ENCODE assay signal across 28 mouse cellular contexts in genomic region chr13:21397486-21397885, GRCm38 (mm10). TPM values are rescaled to one million over a fixed set of nuclear protein-coding genes. Genes with fewer than 3 reads are reported as not detected.
DNase-seq lines count a peak whose midpoint lies in the region; ATAC-seq and TF ChIP-seq lines count a peak whose summit lies in the region.
"Had no signal": no experiment of that assay in that cellular context is flagged by ENCODE, and none has a peak within 500 bp of the region (broad histone marks: within the 10 kb centered on the region; RNA-seq: fewer than 3 reads in every experiment).

No protein-coding gene starts in this region.

- no peaks in the 10 kb centered on the region for H3K9me3 ChIP-seq in CH12.LX (replicated peaks; ENCODE audit: low read length)
- H3K9me3 ChIP-seq in midbrain, embryonic 14.5 days (ENCODE audit: control insufficient read depth, low read length), result no peaks in the 10 kb centered on the region
- H3K9me3 ChIP-seq in kidney, embryonic 15.5 days (replicated peaks), result no peaks in the 10 kb centered on the region
- H3K9me3 ChIP-seq: G1E had no signal

- H3K4me3 ChIP-seq in CH12.LX (replicated peaks in 1 of 3; ENCODE audit: low read depth in 2 of 3, low read length in 2 of 3, poor library complexity in 1 of 3), result no peak overlapping the region
- H3K4me3 ChIP-seq in midbrain, embryonic 14.5 days (replicated peaks; ENCODE audit: low read depth, low read length), result no peak overlapping the region
- H3K4me3 ChIP-seq in kidney, embryonic 15.5 days (replicated peaks), result no peak overlapping the region

- no peak overlapping the region for H3K9ac ChIP-seq in CH12.LX (ENCODE audit: insufficient read depth, low read depth)
- no peak overlapping the region for H3K9ac ChIP-seq in midbrain, embryonic 14.5 days (replicated peaks; ENCODE audit: low read length)
- H3K9ac ChIP-seq in kidney, embryonic 15.5 days, result no peak overlapping the region

- TF ChIP-seq EP300 in CH12.LX (IDR thresholded peaks at IDR 0.05; ENCODE audit: low read length), result 0 out of 2 replicates have a peak, but pooled peaks have one; percentile 24

- in situ Hi-C loops in CH12.LX (cut with MboI; ENCODE audit: low pct_ligation_motif_present, low pct_unique_long_range_greater_than_20kb, low sequenced_read_pairs), result loop anchor here (25.0 kb wide), 1 partner anchor 315 kb away; the partner anchor contains the start of genes Hist1h2ai, Hist1h2bl, Hist1h2bm and Hist1h3h

- no peak for TF ChIP-seq RAD21 in CH12.LX (IDR thresholded peaks at IDR 0.05; ENCODE audit: low read depth, low read length)

- dilution Hi-C loops in CH12.LX (cut with MboI; ENCODE audit: extremely low pct_ligation_motif_present, extremely low pct_unique_long_range_greater_than_20kb, low sequenced_read_pairs), result no loop called here

- ATAC-seq in midbrain, embryonic 14.5 days (ENCODE audit: low FRiP score, low TSS enrichment), result no peak
- no peak for ATAC-seq in kidney, embryonic 15.5 days (replicated peaks; ENCODE audit: low FRiP score)
- ATAC-seq: activated CD4-positive, CD25-positive, alpha-beta regulatory T cell, adult 4 months; CD4-positive, CD25-positive, alpha-beta regulatory T cell, adult 4 months; Patski had no signal

- TF ChIP-seq CTCF in CH12.LX (conservative IDR thresholded peaks at IDR 0.05 in 1 of 2, IDR thresholded peaks at IDR 0.05 in 1 of 2; ENCODE audit: low read depth in 2 of 2, low read length in 2 of 2), result no peak

- H3K79me2 ChIP-seq in CH12.LX (replicated peaks; ENCODE audit: control insufficient read depth, extremely low read depth, insufficient read depth, poor library complexity, severe bottlenecking), result peaks cover 18% of the 10 kb centered on the region

- no peak overlapping the region for H3K4me2 ChIP-seq in CH12.LX (ENCODE audit: insufficient read depth, low read depth, poor library complexity, severe bottlenecking)
- H3K4me2 ChIP-seq in midbrain, embryonic 14.5 days (ENCODE audit: low read length), result no peak overlapping the region
- no peak overlapping the region for H3K4me2 ChIP-seq in kidney, embryonic 15.5 days

- intact Hi-C loops in heart, postnatal 25 days (cut with DNase I), result no loop called here

- WGBS in midbrain, embryonic 14.5 days, result 97% methylated on average over 2 of the region's 2 CpGs
- WGBS in kidney, embryonic 15.5 days, result 88% methylated on average over 2 of the region's 2 CpGs

- H3K27ac ChIP-seq in CH12.LX (ENCODE audit: insufficient read depth, low read depth), result no peak overlapping the region
- H3K27ac ChIP-seq in midbrain, embryonic 14.5 days (replicated peaks; ENCODE audit: low read depth, low read length), result no peak overlapping the region
- H3K27ac ChIP-seq in kidney, embryonic 15.5 days, result no peak overlapping the region

- TF ChIP-seq POLR2A in CH12.LX (IDR thresholded peaks at IDR 0.05; ENCODE audit: low read depth, low read length), result no peak

- H3K4me1 ChIP-seq in CH12.LX (ENCODE audit: control insufficient read depth in 1 of 2, insufficient read depth in 2 of 2), result peaks cover 0 to 39% of the 10 kb centered on the region in 2 experiments; a peak in 2 of 4 replicates
- peaks cover 14% of the 10 kb centered on the region for H3K4me1 ChIP-seq in midbrain, embryonic 14.5 days (ENCODE audit: control insufficient read depth, insufficient read depth, low read length)
- peaks cover 10% of the 10 kb centered on the region for H3K4me1 ChIP-seq in kidney, embryonic 15.5 days

- DNase-seq in heart, adult 11 months, result peak; percentile 57
- no peak for DNase-seq in heart, postnatal 25 days (ENCODE audit: low spot score)
- DNase-seq in A20 (ENCODE audit: low read depth, low spot score) (peak; percentile 52), CH12.LX (ENCODE audit: extremely low read depth) (no peak)
- no peak for DNase-seq in midbrain, embryonic 14.5 days
- DNase-seq: adrenal gland, adult 2 months; adrenal gland, adult 8-10 months; adrenal gland, postnatal 10 days; adrenal gland, postnatal 14 days; adrenal gland, postnatal 25 days; adrenal gland, postnatal 36 days; B cell, adult 2 months; cerebellum, adult 11 months; cerebellum, adult 11-12 months; cerebellum, adult 18-20 months; cerebellum, adult 2 months; cerebellum, adult 8-10 months had no signal

- peaks cover 47 to 75% of the 10 kb centered on the region in 2 experiments for H3K36me3 ChIP-seq in CH12.LX (replicated peaks in 1 of 2; ENCODE audit: control insufficient read depth in 1 of 2, insufficient read depth in 1 of 2, low read length in 1 of 2)
- H3K36me3 ChIP-seq in midbrain, embryonic 14.5 days (ENCODE audit: control insufficient read depth, insufficient read depth, low read length), result peaks cover 49% of the 10 kb centered on the region
- peaks cover 66% of the 10 kb centered on the region for H3K36me3 ChIP-seq in kidney, embryonic 15.5 days

- no peaks in the 10 kb centered on the region for H3K27me3 ChIP-seq in CH12.LX (replicated peaks)
- no peaks in the 10 kb centered on the region for H3K27me3 ChIP-seq in midbrain, embryonic 14.5 days (ENCODE audit: control insufficient read depth, insufficient read depth, low read length)
- no peaks in the 10 kb centered on the region for H3K27me3 ChIP-seq in kidney, embryonic 15.5 days
- H3K27me3 ChIP-seq: Patski had no signal

TF ChIP-seq in CH12.LX, 34 proteins besides CTCF, POLR2A, EP300 and RAD21:
- TF ChIP-seq USF1 (IDR thresholded peaks at IDR 0.05; ENCODE audit: low read depth, low read length) (no peak), MXI1 (IDR thresholded peaks at IDR 0.05; ENCODE audit: low read depth, low read length) (no peak), NRF1 (IDR thresholded peaks at IDR 0.05; ENCODE audit: low read depth, low read length) (no peak), ZC3H11A (IDR thresholded peaks at IDR 0.05; ENCODE audit: low read depth, low read length) (no peak), UBTF (IDR thresholded peaks at IDR 0.05; ENCODE audit: low read depth, low read length) (no peak), MEF2A (IDR thresholded peaks at IDR 0.05; ENCODE audit: borderline replicate concordance, low read depth, low read length) (no peak), POLR2AphosphoS2 (IDR thresholded peaks at IDR 0.05; ENCODE audit: low read depth, low read length) (no peak), JUND (conservative IDR thresholded peaks at IDR 0.05; ENCODE audit: low read depth, low read length) (no peak), JUN (IDR thresholded peaks at IDR 0.05; ENCODE audit: insufficient read depth, low read depth, low read length) (no peak), ZNF384 (IDR thresholded peaks at IDR 0.05; ENCODE audit: low read depth, low read length) (no peak), SIN3A (IDR thresholded peaks at IDR 0.05; ENCODE audit: low read length) (no peak)

RNA-seq across cellular contexts. Expression of gene Zkscan3, which starts 5.1 kb away (rescaled TPM):
- total RNA-seq in heart, postnatal 25 days (2021), result 10 to 100 TPM; 28.3 to 30.6 TPM
- total RNA-seq in CH12.LX (2012; rRNA removed) (20.0 and 20.9 TPM in 2 replicates), CH12.LX (2014; rRNA removed) (32.7 and 36.2 TPM in 2 replicates)
- 18.1 and 19.1 TPM in 2 replicates for polyA plus RNA-seq in CH12.LX (2012; ENCODE audit: insufficient read length, low read depth)
- 61.8 and 69.9 TPM in 2 replicates for polyA plus RNA-seq in midbrain, embryonic 14.5 days (2014; fragmentation: Nextera tagmentation; extraction: Ambion mirVana)
- polyA plus RNA-seq in kidney, embryonic 15.5 days (2015; fragmentation: Nextera tagmentation; extraction: Ambion mirVana), result 82.5 and 84.2 TPM in 2 replicates

RNA-seq across cellular contexts. Expression of gene Zscan12, which starts 34.9 kb away (rescaled TPM):
- total RNA-seq in heart, postnatal 25 days (2021), result 1 to 10 TPM; 5.0 to 5.4 TPM
- total RNA-seq in CH12.LX (2012; rRNA removed) (9.9 and 10.2 TPM in 2 replicates), CH12.LX (2014; rRNA removed) (14.7 and 15.1 TPM in 2 replicates)
- polyA plus RNA-seq in CH12.LX (2012; ENCODE audit: insufficient read length, low read depth), result 10.6 and 10.7 TPM in 2 replicates
- 11.8 and 15.9 TPM in 2 replicates for polyA plus RNA-seq in midbrain, embryonic 14.5 days (2014; fragmentation: Nextera tagmentation; extraction: Ambion mirVana)
- polyA plus RNA-seq in kidney, embryonic 15.5 days (2015; fragmentation: Nextera tagmentation; extraction: Ambion mirVana), result 12.4 and 12.7 TPM in 2 replicates

RNA-seq across cellular contexts. Expression of gene Pgbd1, which starts 43.4 kb away (rescaled TPM):
- total RNA-seq in heart, postnatal 25 days (2021), result under 1 TPM; 0.39 to 0.44 TPM
- total RNA-seq in CH12.LX (2012; rRNA removed), result 3.1 and 4.0 TPM in 2 replicates
- 7.0 and 7.4 TPM in 2 replicates for total RNA-seq in CH12.LX (2014; rRNA removed)
- 3.0 and 3.9 TPM in 2 replicates for polyA plus RNA-seq in CH12.LX (2012; ENCODE audit: insufficient read length, low read depth)
- 3.9 and 5.2 TPM in 2 replicates for polyA plus RNA-seq in midbrain, embryonic 14.5 days (2014; fragmentation: Nextera tagmentation; extraction: Ambion mirVana)
- polyA plus RNA-seq in kidney, embryonic 15.5 days (2015; fragmentation: Nextera tagmentation; extraction: Ambion mirVana), result 3.6 and 3.9 TPM in 2 replicates

RNA-seq across cellular contexts. Expression of gene Olfr1367, which starts 50.8 kb away (rescaled TPM):
- not detected for total RNA-seq in heart, postnatal 25 days (2021)
- total RNA-seq in CH12.LX (2012; rRNA removed) (not detected in 2 replicates), CH12.LX (2014; rRNA removed) (not detected in 2 replicates)
- polyA plus RNA-seq in CH12.LX (2012; ENCODE audit: insufficient read length, low read depth), result not detected in 2 replicates
- polyA plus RNA-seq in midbrain, embryonic 14.5 days (2014; fragmentation: Nextera tagmentation; extraction: Ambion mirVana), result not detected in 2 replicates
- not detected in 2 replicates for polyA plus RNA-seq in kidney, embryonic 15.5 days (2015; fragmentation: Nextera tagmentation; extraction: Ambion mirVana)
- total RNA-seq: adrenal gland, adult 18-20 months; adrenal gland, adult 2 months; adrenal gland, adult 8-10 months; adrenal gland, postnatal 10 days; adrenal gland, postnatal 14 days; adrenal gland, postnatal 25 days; adrenal gland, postnatal 36 days; adrenal gland, postnatal 4 days; ES-E14; MEL had no signal
- polyA plus RNA-seq: activated CD4-positive, CD25-positive, alpha-beta regulatory T cell, adult 4 months; adrenal gland, adult 2 months; brain, embryonic 14.5 days; C2C12; CD4-positive, CD25-positive, alpha-beta regulatory T cell, adult 4 months; cerebellum, adult 2 months; G1E; Patski had no signal

RNA-seq across cellular contexts. Expression of gene Zscan26, which starts 56.0 kb away (rescaled TPM):
- 10 to 100 TPM; 20.2 to 21.8 TPM for total RNA-seq in heart, postnatal 25 days (2021)
- total RNA-seq in CH12.LX (2012; rRNA removed) (14.8 and 16.0 TPM in 2 replicates), CH12.LX (2014; rRNA removed) (20.9 and 25.9 TPM in 2 replicates)
- polyA plus RNA-seq in CH12.LX (2012; ENCODE audit: insufficient read length, low read depth), result 13.4 and 14.2 TPM in 2 replicates
- 15.7 and 17.6 TPM in 2 replicates for polyA plus RNA-seq in midbrain, embryonic 14.5 days (2014; fragmentation: Nextera tagmentation; extraction: Ambion mirVana)
- polyA plus RNA-seq in kidney, embryonic 15.5 days (2015; fragmentation: Nextera tagmentation; extraction: Ambion mirVana), result 32.6 and 37.0 TPM in 2 replicates

Comparison
In these comparisons a context has a peak if more than half of its experiments do, and no peak if none do; other contexts are left out.
1. DNase-seq: peak in heart, adult 11 months (single experiment) and A20 (single experiment); none in heart, postnatal 25 days (single experiment), CH12.LX (single experiment) and midbrain, embryonic 14.5 days (single experiment).